Mouse (Mus musculus) liver, adult 2 months (tissue): ENCODE measurements around the gene Capn9. TPM values are rescaled to one million over a fixed set of nuclear protein-coding genes. Genes with fewer than 3 reads are reported as not detected.
A peak's percentile ranks its signal among the peaks of the same experiment; 100 is the strongest.

Experiments
- DNase-seq: peaks from one replicate; pipeline ENCODE4 v3.0.0-alpha.2; 2011; ENCODE audit warnings: low read depth, low spot score; ENCODE audit errors: extremely low read depth
- H3K27ac ChIP-seq: fragments of 200-500 bp; replicated peaks from 2 replicates; pipeline ENCODE4 v1.5.1; 2012; ENCODE audit warnings: low read depth, mild to moderate bottlenecking, control low read depth, inconsistent platforms, low read length; ENCODE audit not compliant: insufficient read depth
- H3K27me3 ChIP-seq: fragments of 200-500 bp; 2 replicates; pipeline ENCODE4 v1.6.1; 2012; ENCODE audit warnings: mild to moderate bottlenecking, moderate library complexity, low read length, inconsistent platforms; ENCODE audit not compliant: control insufficient read depth, insufficient read depth
- H3K36me3 ChIP-seq: fragments of 200-500 bp; 2 replicates; pipeline ENCODE4 v1.6.1; 2012; ENCODE audit warnings: low read length, inconsistent platforms; ENCODE audit not compliant: control insufficient read depth, insufficient read depth
- H3K4me1 ChIP-seq: fragments of 200-500 bp; 2 replicates; pipeline ENCODE4 v1.6.1; 2011; ENCODE audit warnings: low read length; ENCODE audit not compliant: control insufficient read depth, insufficient read depth
- H3K4me3 ChIP-seq: fragments of 200-500 bp; 2 replicates; pipeline ENCODE4 v1.5.1; 2011; ENCODE audit warnings: low read depth, mild to moderate bottlenecking, control low read depth, low read length, moderate library complexity; ENCODE audit not compliant: insufficient read depth
- H3K79me2 ChIP-seq: fragments of 200-500 bp; 2 replicates; pipeline ENCODE4 v1.6.1; 2012; ENCODE audit warnings: inconsistent platforms, mild to moderate bottlenecking, low read length, moderate library complexity; ENCODE audit not compliant: control insufficient read depth, insufficient read depth
- H3K9ac ChIP-seq: fragments of 200-500 bp; 2 replicates; pipeline ENCODE4 v1.6.1; 2012; ENCODE audit warnings: low read depth, mild to moderate bottlenecking, control low read depth, inconsistent platforms, low read length
- CTCF ChIP-seq: fragments of 200-500 bp; IDR thresholded peaks from 2 replicates; pipeline ENCODE4 v1.5.1; 2011; ENCODE audit warnings: low read depth, low read length, control low read depth
- POLR2A ChIP-seq: fragments of 200-500 bp; IDR thresholded peaks from 2 replicates; pipeline ENCODE4 v1.6.1; 2011; ENCODE audit warnings: low read length, control low read depth; ENCODE audit not compliant: insufficient read depth; ENCODE audit errors: extremely low read depth
- WGBS: fragments of 180-500 bp; shearing (Covaris S2); methylation state at CpG from one replicate; pipeline ENCODE4 v1.1.7; 2018; 5-methylcytosine and 5-hydroxymethylcytosine counted together
- polyA plus RNA-seq: library from polyadenylated mRNA; depleted of rRNA; stranded (reverse); fragments of >200 nt; gene quantifications from 2 replicates; pipeline ENCODE4 v1.2.3, GENCODE M21; 2012
- total RNA-seq: library from RNA; depleted of rRNA; stranded (reverse); fragments of >200 nt; gene quantifications from 2 replicates; pipeline ENCODE4 v1.2.3, GENCODE M21; 2014

Capn9 gene
- total and polyA plus RNA-seq, 2 experiments = not detected

- WGBS = 36% methylated on average over 13 of the region's 13 CpGs
- Histone ChIP-seq H3K36me3 (peaks cover 11% of the 10 kb centered on the region), H3K27me3 (no peaks in the 10 kb centered on the region), H3K9ac (no peak overlapping the region), H3K79me2 (no peaks in the 10 kb centered on the region), H3K4me1 (peaks cover 16% of the 10 kb centered on the region), H3K4me3 (no peak overlapping the region), H3K27ac (no peak overlapping the region)
- DNase-seq = peak; percentile 83
- TF ChIP-seq POLR2A (no peak), CTCF (no peak)
Measured at GRCm38 (mm10) chr8:124634411-124635246, 58.7 kb downstream of the Capn9 start.

- Histone ChIP-seq H3K4me1 (peaks cover 16% of the 10 kb centered on the region), H3K4me3 (no peak overlapping the region), H3K9ac (no peak overlapping the region), H3K36me3 (peaks cover 11% of the 10 kb centered on the region), H3K27me3 (no peaks in the 10 kb centered on the region), H3K27ac (no peak overlapping the region), H3K79me2 (no peaks in the 10 kb centered on the region)
- 38% methylated on average over 8 of the region's 8 CpGs for WGBS
- TF ChIP-seq POLR2A = no peak
- no peak for TF ChIP-seq CTCF
- no peak for DNase-seq
Measured at GRCm38 (mm10) chr8:124635247-124635502, 59.3 kb downstream of the Capn9 start.

GRCm38 (mm10) chr8:124641599-124641998 lies 65.7 kb downstream of the Capn9 start:
- H3K36me3 ChIP-seq = peaks cover 11% of the 10 kb centered on the region
- no peaks in the 10 kb centered on the region for H3K4me1 ChIP-seq
- H3K27me3 ChIP-seq = no peaks in the 10 kb centered on the region
- DNase-seq = peak; percentile 58
- no peak overlapping the region for H3K9ac ChIP-seq
- H3K4me3 ChIP-seq = no peak overlapping the region
- H3K27ac ChIP-seq = no peak overlapping the region
- peaks cover 4% of the 10 kb centered on the region; the same call in 1 of the 2 replicates for H3K79me2 ChIP-seq
- 65% methylated on average over 8 of the region's 8 CpGs for WGBS
- TF ChIP-seq CTCF (no peak), POLR2A (no peak)

DNA sequence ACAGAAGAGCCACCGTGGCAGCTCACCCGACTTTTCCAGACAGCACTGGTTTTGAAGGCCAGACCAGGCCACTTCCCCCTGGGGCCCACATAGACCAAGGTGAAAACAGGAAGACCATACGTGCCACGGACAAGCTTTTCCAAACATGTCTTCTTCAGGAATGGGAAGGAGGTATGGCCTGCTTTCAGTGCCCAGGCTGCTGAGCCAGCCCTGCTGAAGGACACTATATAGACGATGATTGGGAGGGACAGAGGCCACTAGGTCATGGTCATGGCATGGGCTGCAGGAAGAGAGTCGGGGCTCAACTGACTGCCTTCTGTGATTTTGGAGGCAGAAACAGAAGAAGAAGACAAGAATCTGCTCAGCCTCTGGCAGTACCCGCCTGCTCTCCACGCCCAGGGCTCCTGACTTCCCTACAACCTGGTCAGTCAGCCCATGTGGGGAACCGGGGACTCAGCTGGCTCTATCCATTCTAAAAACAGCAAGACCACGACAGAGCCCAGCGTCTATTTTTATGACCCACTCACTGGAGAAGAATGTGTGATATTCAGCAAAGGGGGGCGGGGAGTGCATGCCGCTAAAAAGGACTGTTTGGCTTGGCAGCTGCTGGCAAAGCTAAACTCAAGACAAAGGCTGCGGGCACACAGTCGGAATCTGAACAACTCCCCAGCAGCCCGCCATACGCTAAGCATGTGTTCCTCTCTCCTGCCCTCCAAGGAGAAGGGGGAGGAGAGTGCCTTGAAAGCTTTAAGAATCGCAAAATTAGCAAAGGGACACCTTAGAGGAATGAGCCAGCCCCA lies 67.8 kb downstream of the Capn9 start:
- Histone ChIP-seq H3K9ac (no peak overlapping the region), H3K36me3 (peaks cover 3% of the 10 kb centered on the region; the same call in 1 of the 2 replicates), H3K27ac (no peak overlapping the region), H3K4me1 (peaks cover 4% of the 10 kb centered on the region; the same call in 1 of the 2 replicates), H3K4me3 (no peak overlapping the region), H3K27me3 (no peaks in the 10 kb centered on the region), H3K79me2 (peaks cover 8% of the 10 kb centered on the region; the same call in 1 of the 2 replicates)
- no peak for DNase-seq
- 62% methylated on average over 18 of the region's 18 CpGs for whole genome bisulfite sequencing
- no peak for TF ChIP-seq CTCF
- no peak for TF ChIP-seq POLR2A

- no peaks in the 10 kb centered on the region; the same call in 1 of the 2 replicates for H3K36me3 ChIP-seq
- H3K27ac ChIP-seq = no peak overlapping the region
Measured at GRCm38 (mm10) chr8:124648311-124648710, 72.4 kb downstream of the Capn9 start.

More at GRCm38 (mm10) chr8:124648311-124648710, 72.4 kb downstream of the Capn9 start:
- peaks cover 18% of the 10 kb centered on the region for H3K79me2 ChIP-seq
- no peak overlapping the region for H3K9ac ChIP-seq
- H3K4me3 ChIP-seq = no peak overlapping the region
- H3K27me3 ChIP-seq = no peaks in the 10 kb centered on the region
- TF ChIP-seq POLR2A (no peak), CTCF (no peak)
- DNase-seq = no peak
- H3K4me1 ChIP-seq = peaks cover 21% of the 10 kb centered on the region
